Mouse (Mus musculus) ES-E14 (cell line): Measurements from ENCODE around the gene Ldb2. TPM values are rescaled to one million over a fixed set of nuclear protein-coding genes. Genes with fewer than 3 reads are reported as not detected.

ENCODE experiments used
- DNase-seq: peaks from one replicate; pipeline ENCODE4 v3.0.0-alpha.2; 2013; ENCODE audit warnings: low read depth, low spot score
- H3K27ac ChIP-seq: 2 replicates; pipeline ENCODE4 v1.5.1; 2012; ENCODE audit warnings: low read depth, mild to moderate bottlenecking, low read length, moderate library complexity, mixed read lengths; ENCODE audit not compliant: poor library complexity, insufficient read depth, severe bottlenecking
- H3K36me3 ChIP-seq: 2 replicates; pipeline ENCODE4 v1.6.1; 2012; ENCODE audit warnings: mild to moderate bottlenecking, low read length, moderate library complexity, mixed read lengths; ENCODE audit not compliant: control insufficient read depth, poor library complexity, insufficient read depth, severe bottlenecking
- H3K4me1 ChIP-seq, 2 experiments: fragments of 150-350 bp in 1 of 2; sonication (generic) in 1 of 2; 2 replicates each; pipeline ENCODE4 v1.6.1; 2012; ENCODE audit warnings: low read length in 2 of 2, mild to moderate bottlenecking in 1 of 2, mixed read lengths in 1 of 2; ENCODE audit not compliant: control insufficient read depth in 2 of 2, insufficient read depth in 2 of 2, poor library complexity in 1 of 2
- H3K4me3 ChIP-seq, 2 experiments: fragments of 150-350 bp in 1 of 2; sonication (generic) in 1 of 2; 2 replicates each; pipeline ENCODE4 v1.5.1; 2012; ENCODE audit warnings: low read length in 2 of 2, low read depth in 1 of 2, mild to moderate bottlenecking in 1 of 2, mixed read lengths in 1 of 2; ENCODE audit not compliant: insufficient read depth in 1 of 2, poor library complexity in 1 of 2, severe bottlenecking in 1 of 2
- H3K9ac ChIP-seq: 2 replicates; pipeline ENCODE4 v1.6.1; 2012; ENCODE audit warnings: low read depth, mild to moderate bottlenecking, low read length, mixed read lengths; ENCODE audit not compliant: poor library complexity, insufficient read depth, severe bottlenecking
- H3K9me3 ChIP-seq: fragments of 150-350 bp; sonication (generic); 2 replicates; pipeline ENCODE4 v1.6.1; 2012; ENCODE audit warnings: low read depth, mild to moderate bottlenecking, low read length; ENCODE audit not compliant: control insufficient read depth, insufficient read depth
- CHD2 ChIP-seq: IDR thresholded peaks from 2 replicates; pipeline ENCODE4 v1.6.1; 2014; ENCODE audit warnings: mild to moderate bottlenecking, low read depth, low read length, inconsistent platforms
- HCFC1 ChIP-seq: IDR thresholded peaks from 2 replicates; pipeline ENCODE4 v1.6.1; 2012; ENCODE audit warnings: low read length, inconsistent platforms, borderline replicate concordance; ENCODE audit not compliant: insufficient read depth
- MAFK ChIP-seq: IDR thresholded peaks from 2 replicates; pipeline ENCODE4 v1.6.1; 2014; ENCODE audit warnings: mild to moderate bottlenecking, low read depth, low read length, inconsistent platforms; ENCODE audit not compliant: insufficient read depth
- ZC3H11A ChIP-seq: IDR thresholded peaks from 2 replicates; pipeline ENCODE4 v1.6.1; 2012; ENCODE audit warnings: low read depth, mild to moderate bottlenecking, inconsistent platforms, low read length, borderline replicate concordance
- ZNF384 ChIP-seq: IDR thresholded peaks from 2 replicates; pipeline ENCODE4 v1.6.1; 2012; ENCODE audit warnings: low read depth, low read length, inconsistent platforms
- in situ Hi-C, 2 experiments: fragments of 600-800 bp; cut with MboI; formaldehyde crosslinking; loops; one replicate each; pipeline ENCODE4 v1.15.1; 2025; ENCODE audit warnings: low sequenced_read_pairs in 2 of 2, inconsistent platforms in 1 of 2; ENCODE audit not compliant: unreplicated experiment in 2 of 2
- total RNA-seq: library from RNA; depleted of rRNA; stranded (reverse); fragments of 300-350 nt; gene quantifications from 2 replicates; pipeline ENCODE4 v1.2.3, GENCODE M21; 2012

The Ldb2 gene
- total RNA-seq, 1 experiment, result 0.40 TPM

GRCm38 (mm10) chr5:44490462-44490861 lies 309.0 kb downstream of the Ldb2 start:
- H3K9ac ChIP-seq, result no peak overlapping the region
- no peaks in the 10 kb centered on the region for H3K4me1 ChIP-seq
- no peak for DNase-seq
- H3K9me3 ChIP-seq, result no peaks in the 10 kb centered on the region
- no peak overlapping the region for H3K4me3 ChIP-seq
- in situ Hi-C loops, result no loop called here
- TF ChIP-seq ZC3H11A (no peak), MAFK (no peak), CHD2 (no peak), ZNF384 (no peak), HCFC1 (no peak)
- H3K27ac ChIP-seq, result no peak overlapping the region
- no peaks in the 10 kb centered on the region for H3K36me3 ChIP-seq

- no peak overlapping the region for H3K9ac ChIP-seq
- no peak overlapping the region for H3K4me3 ChIP-seq
- no peaks in the 10 kb centered on the region for H3K4me1 ChIP-seq
- no peak overlapping the region for H3K27ac ChIP-seq
- H3K9me3 ChIP-seq, result no peaks in the 10 kb centered on the region
- no peak for TF ChIP-seq CHD2
- no peak for TF ChIP-seq ZC3H11A
- no peak for TF ChIP-seq ZNF384
- in situ Hi-C loops, result no loop called here
- no peak for DNase-seq
- no peaks in the 10 kb centered on the region for H3K36me3 ChIP-seq
These were observed 315.9 kb downstream of the Ldb2 start for GRCm38 (mm10) chr5:44483426-44484106.

GRCm38 (mm10) chr5:44481406-44481805 lies 318.1 kb downstream of the Ldb2 start:
- Histone ChIP-seq H3K9ac (no peak overlapping the region), H3K27ac (no peak overlapping the region), H3K4me3 (no peak overlapping the region), H3K4me1 (no peaks in the 10 kb centered on the region), H3K9me3 (no peaks in the 10 kb centered on the region), H3K36me3 (no peaks in the 10 kb centered on the region)
- DNase-seq, result no peak
- TF ChIP-seq ZNF384 (no peak), ZC3H11A (no peak), HCFC1 (no peak), MAFK (no peak), CHD2 (no peak)
- in situ Hi-C loops, result no loop called here

DNA sequence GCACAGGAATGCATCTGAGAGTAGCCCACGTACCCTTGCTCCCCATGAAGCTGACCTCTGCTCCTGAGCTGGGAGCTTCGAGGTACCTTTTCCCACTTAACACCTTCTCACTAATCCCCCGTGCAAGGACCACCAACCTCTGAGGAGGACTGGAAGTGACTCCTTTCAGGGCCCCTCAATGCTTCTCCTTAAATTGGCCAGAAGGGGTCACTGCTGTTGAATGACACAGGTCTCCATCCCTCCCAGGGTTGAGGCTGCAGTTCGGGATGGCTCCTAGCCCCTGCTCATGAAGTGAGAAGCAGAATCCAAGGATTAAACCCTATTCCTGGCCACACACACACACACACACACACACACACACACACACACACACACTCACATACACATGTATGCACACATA lies 323.1 kb downstream of the Ldb2 start:
- Histone ChIP-seq H3K4me1 (no peaks in the 10 kb centered on the region), H3K4me3 (no peak overlapping the region), H3K27ac (no peak overlapping the region), H3K36me3 (no peaks in the 10 kb centered on the region), H3K9me3 (no peaks in the 10 kb centered on the region), H3K9ac (no peak overlapping the region)
- no peak for DNase-seq
- TF ChIP-seq ZC3H11A (no peak), MAFK (no peak), CHD2 (no peak), ZNF384 (no peak), HCFC1 (no peak)
- in situ Hi-C loops, result no loop called here

DNA sequence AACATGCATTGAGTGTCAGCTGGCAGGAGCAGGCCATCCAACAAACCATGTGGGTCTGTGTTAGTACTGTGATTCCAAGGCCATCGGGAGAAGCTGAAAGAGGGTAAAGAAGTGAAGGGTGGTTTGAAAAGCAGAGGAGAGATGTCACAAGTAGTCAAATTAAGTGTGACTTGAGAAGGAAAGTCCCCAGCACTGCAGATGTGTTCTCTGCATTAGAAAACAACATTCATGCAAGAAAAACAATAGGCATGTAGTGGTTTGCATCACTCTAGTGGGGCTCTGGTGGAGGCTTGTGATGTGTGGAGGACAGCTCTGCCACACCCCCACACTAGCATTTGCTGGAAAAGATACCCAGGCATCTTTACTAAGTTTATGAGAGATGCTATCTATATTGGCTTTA lies 323.9 kb downstream of the Ldb2 start:
- Histone ChIP-seq H3K9ac (no peak overlapping the region), H3K4me3 (no peak overlapping the region), H3K36me3 (no peaks in the 10 kb centered on the region), H3K4me1 (no peaks in the 10 kb centered on the region), H3K27ac (no peak overlapping the region), H3K9me3 (no peaks in the 10 kb centered on the region)
- in situ Hi-C loops, result no loop called here
- no peak for DNase-seq
- TF ChIP-seq ZC3H11A (no peak), HCFC1 (no peak), ZNF384 (no peak), CHD2 (no peak), MAFK (no peak)
